Mouse (Mus musculus) MEL (cell line): ENCODE results near the gene Diaph2. TPM values are rescaled to one million over a fixed set of nuclear protein-coding genes. Genes with fewer than 3 reads are reported as not detected.
"Not testable (repeated sequence)": the region's sequence is repeated elsewhere in the genome, so short reads cannot be mapped to it uniquely, and the experiment has no call there.

Source experiments
- DNase-seq: peaks from one replicate; pipeline ENCODE4 v3.0.0; 2011; ENCODE audit warnings: low read depth, low spot score
- H3K27ac ChIP-seq: 2 replicates; pipeline ENCODE4 v1.5.1; 2012; ENCODE audit warnings: low read depth, mild to moderate bottlenecking, control low read depth, low read length, moderate library complexity; ENCODE audit not compliant: control insufficient read depth
- H3K27me3 ChIP-seq, 2 experiments: fragments of 150-350 bp in 1 of 2; sonication (generic) in 1 of 2; 2 replicates each; pipeline ENCODE4 v1.6.1; 2012; ENCODE audit warnings: low read length in 2 of 2, mild to moderate bottlenecking in 2 of 2, improper control_type of control experiment in 1 of 2, moderate library complexity in 1 of 2; ENCODE audit not compliant: insufficient read depth in 2 of 2, control insufficient read depth in 1 of 2
- H3K36me3 ChIP-seq, 2 experiments: 2 replicates each; pipeline ENCODE4 v1.6.1; 2012 to 2014; ENCODE audit warnings: low read length in 2 of 2, improper control_type of control experiment in 1 of 2, inconsistent platforms in 1 of 2, mild to moderate bottlenecking in 1 of 2; ENCODE audit not compliant: insufficient read depth in 2 of 2, control insufficient read depth in 1 of 2
- H3K4me1 ChIP-seq, 2 experiments: fragments of 150-350 bp in 1 of 2; sonication (generic) in 1 of 2; 2 replicates each; pipeline ENCODE4 v1.6.1; 2012; ENCODE audit warnings: low read length in 2 of 2, improper control_type of control experiment in 1 of 2, mild to moderate bottlenecking in 1 of 2; ENCODE audit not compliant: insufficient read depth in 2 of 2, control insufficient read depth in 1 of 2
- H3K4me3 ChIP-seq, 2 experiments: fragments of 150-350 bp in 1 of 2; sonication (generic) in 1 of 2; 2 replicates each; pipeline ENCODE4 v1.5.1; 2012; ENCODE audit warnings: low read depth in 2 of 2, low read length in 2 of 2, mild to moderate bottlenecking in 2 of 2, moderate library complexity in 2 of 2, control low read depth in 1 of 2, improper control_type of control experiment in 1 of 2; ENCODE audit not compliant: control insufficient read depth in 1 of 2, insufficient read depth in 1 of 2
- H3K79me2 ChIP-seq: 2 replicates; pipeline ENCODE4 v1.6.1; 2012; ENCODE audit warnings: mild to moderate bottlenecking, low read length, moderate library complexity; ENCODE audit not compliant: control insufficient read depth, poor library complexity, insufficient read depth
- H3K9ac ChIP-seq: 2 replicates; pipeline ENCODE4 v1.6.1; 2012; ENCODE audit warnings: low read depth, mild to moderate bottlenecking, control low read depth, low read length, moderate library complexity; ENCODE audit not compliant: control insufficient read depth, poor library complexity, severe bottlenecking
- H3K9me3 ChIP-seq: fragments of 150-350 bp; sonication (generic); replicated peaks from 2 replicates; pipeline ENCODE4 v1.6.1; 2012; ENCODE audit warnings: mild to moderate bottlenecking, low read length, improper control_type of control experiment, moderate library complexity; ENCODE audit not compliant: insufficient read depth
- CHD1 ChIP-seq: IDR thresholded peaks from 2 replicates; pipeline ENCODE4 v1.6.1; 2012; ENCODE audit warnings: low read depth, mild to moderate bottlenecking, inconsistent platforms, low read length, improper control_type of control experiment
- CHD2 ChIP-seq: IDR thresholded peaks from 2 replicates; pipeline ENCODE4 v1.6.1; 2011; ENCODE audit warnings: low read length, improper control_type of control experiment
- E2F4 ChIP-seq: IDR thresholded peaks from 2 replicates; pipeline ENCODE4 v1.6.1; 2011; ENCODE audit warnings: low read depth, low read length, improper control_type of control experiment, borderline replicate concordance
- ELF1 ChIP-seq: IDR thresholded peaks from 2 replicates; pipeline ENCODE4 v1.6.1; 2014; ENCODE audit warnings: low read depth, mild to moderate bottlenecking, inconsistent platforms, low read length, improper control_type of control experiment, moderate library complexity
- HCFC1 ChIP-seq: IDR thresholded peaks from 2 replicates; pipeline ENCODE4 v1.6.1; 2012; ENCODE audit warnings: low read depth, mild to moderate bottlenecking, inconsistent platforms, low read length, improper control_type of control experiment, moderate library complexity
- KAT2A ChIP-seq: conservative IDR thresholded peaks from 2 replicates; pipeline ENCODE4 v1.6.1; 2012; ENCODE audit warnings: low read depth, low read length, improper control_type of control experiment, inconsistent platforms
- MAX ChIP-seq: IDR thresholded peaks from 2 replicates; pipeline ENCODE4 v1.6.1; 2011; ENCODE audit warnings: low read length, improper control_type of control experiment
- MAZ ChIP-seq: IDR thresholded peaks from 2 replicates; pipeline ENCODE4 v1.6.1; 2012; ENCODE audit warnings: low read depth, mild to moderate bottlenecking, inconsistent platforms, low read length, improper control_type of control experiment
- MEF2A ChIP-seq: IDR thresholded peaks from 2 replicates; pipeline ENCODE4 v1.6.1; 2014; ENCODE audit warnings: low read depth, mild to moderate bottlenecking, inconsistent platforms, low read length, improper control_type of control experiment; ENCODE audit not compliant: poor library complexity, insufficient replicate concordance, severe bottlenecking; ENCODE audit errors: extremely low read depth
- MYC ChIP-seq: IDR thresholded peaks from 2 replicates; pipeline ENCODE4 v1.6.1; 2011; ENCODE audit warnings: low read depth, mild to moderate bottlenecking, low read length, improper control_type of control experiment, moderate library complexity
- POLR2A ChIP-seq, 2 experiments: IDR thresholded peaks; 2 replicates each; pipeline ENCODE4 v1.6.1; 2011 to 2012; ENCODE audit warnings: low read length in 2 of 2, mild to moderate bottlenecking in 2 of 2, control low read depth in 1 of 2, improper control_type of control experiment in 1 of 2, low read depth in 1 of 2, moderate library complexity in 1 of 2; ENCODE audit not compliant: control insufficient read depth in 1 of 2, insufficient read depth in 1 of 2, poor library complexity in 1 of 2
- SIN3A ChIP-seq: IDR thresholded peaks from 2 replicates; pipeline ENCODE4 v1.6.1; 2012; ENCODE audit warnings: low read length, improper control_type of control experiment, inconsistent platforms
- SMC3 ChIP-seq: IDR thresholded peaks from 2 replicates; pipeline ENCODE4 v1.6.1; 2011; ENCODE audit warnings: low read depth, low read length, improper control_type of control experiment
- TAL1 ChIP-seq: IDR thresholded peaks from 2 replicates; pipeline ENCODE4 v1.6.1; 2012; ENCODE audit warnings: mild to moderate bottlenecking, inconsistent platforms, low read length, moderate library complexity, mixed read lengths
- TCF12 ChIP-seq: IDR thresholded peaks from 2 replicates; pipeline ENCODE4 v1.6.1; 2014; ENCODE audit warnings: low read depth, mild to moderate bottlenecking, inconsistent platforms, low read length, improper control_type of control experiment, moderate library complexity
- USF1 ChIP-seq: IDR thresholded peaks from 2 replicates; pipeline ENCODE4 v1.6.1; 2014; ENCODE audit warnings: low read depth, mild to moderate bottlenecking, inconsistent platforms, low read length, improper control_type of control experiment, moderate library complexity
- USF2 ChIP-seq, 2 experiments: IDR thresholded peaks; 2 replicates each; pipeline ENCODE4 v1.6.1; 2011 to 2012; ENCODE audit warnings: improper control_type of control experiment in 2 of 2, low read length in 2 of 2, borderline replicate concordance in 1 of 2, inconsistent platforms in 1 of 2, low read depth in 1 of 2, mild to moderate bottlenecking in 1 of 2; ENCODE audit not compliant: insufficient read depth in 1 of 2
- ZMIZ1 ChIP-seq: IDR thresholded peaks from 2 replicates; pipeline ENCODE4 v1.6.1; 2012; ENCODE audit warnings: low read depth, mild to moderate bottlenecking, inconsistent platforms, low read length, improper control_type of control experiment, moderate library complexity
- ZNF384 ChIP-seq: IDR thresholded peaks from 2 replicates; pipeline ENCODE4 v1.6.1; 2012; ENCODE audit warnings: low read depth, mild to moderate bottlenecking, inconsistent platforms, low read length, improper control_type of control experiment
- polyA plus RNA-seq, 2 experiments: library from polyadenylated mRNA; stranded (reverse) in 1 of 2; unstranded in 1 of 2; fragments of >175 nt in 1 of 2; fragments of >200 nt in 1 of 2; gene quantifications; 2 replicates each; pipeline versions ENCODE4 v1.2.1 to v1.2.4; 2012; ENCODE audit warnings: low replicate concordance in 2 of 2, low read depth in 1 of 2; ENCODE audit not compliant: insufficient read length in 2 of 2, insufficient read depth in 1 of 2, missing spikeins in 1 of 2
- total RNA-seq: library from RNA; depleted of rRNA; stranded (reverse); fragments of 300-350 nt; gene quantifications from 2 replicates; pipeline ENCODE4 v1.2.3, GENCODE M21; 2012

Gene Diaph2
- total and polyA plus RNA-seq, 3 experiments, result 0.03 TPM; not detected in 2

DNA sequence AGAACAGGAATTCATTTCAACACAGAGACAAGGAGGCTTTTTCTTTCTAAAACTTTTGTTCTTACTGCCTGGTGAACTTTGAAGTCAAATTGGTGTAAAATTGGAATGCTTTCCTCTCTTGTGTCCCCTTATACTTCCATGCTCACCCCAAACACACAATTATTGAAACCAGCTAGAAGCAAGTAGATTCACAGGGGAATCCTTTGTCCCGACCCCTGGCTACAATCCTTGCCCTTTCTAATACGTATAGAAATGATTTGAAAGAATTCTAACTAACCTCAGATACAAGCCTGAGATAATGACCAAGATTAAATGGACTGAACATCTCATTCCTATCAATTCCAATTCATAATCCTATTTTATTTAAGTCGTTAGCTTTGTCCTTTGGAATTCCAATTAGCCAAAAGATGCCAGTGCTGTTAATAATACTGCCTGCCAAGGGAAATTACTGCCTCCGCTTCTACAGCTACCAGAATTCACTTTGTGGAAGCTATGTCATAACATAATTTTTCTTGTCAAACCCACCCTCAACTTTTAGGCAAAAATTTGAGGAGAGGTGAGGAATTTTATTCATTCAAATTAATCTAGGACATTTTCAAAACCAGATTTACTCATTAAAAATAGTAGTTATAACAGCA, 644.1 kb downstream of the Diaph2 start:
- H3K36me3 ChIP-seq, result no peaks in the 10 kb centered on the region
- no peak overlapping the region for H3K4me3 ChIP-seq
- no peak overlapping the region for H3K27ac ChIP-seq
- DNase-seq, result no peak
- no peaks in the 10 kb centered on the region for H3K79me2 ChIP-seq
- no peaks in the 10 kb centered on the region for H3K27me3 ChIP-seq
- H3K9me3 ChIP-seq, result no peaks in the 10 kb centered on the region
- H3K9ac ChIP-seq, result no peak overlapping the region
- no peak for TF ChIP-seq USF2 (IDR thresholded peaks at IDR 0.05; ENCODE audit: borderline replicate concordance in 1 of 2, insufficient read depth in 1 of 2, low read depth in 1 of 2, low read length in 2 of 2)
- no peaks in the 10 kb centered on the region for H3K4me1 ChIP-seq

DNA sequence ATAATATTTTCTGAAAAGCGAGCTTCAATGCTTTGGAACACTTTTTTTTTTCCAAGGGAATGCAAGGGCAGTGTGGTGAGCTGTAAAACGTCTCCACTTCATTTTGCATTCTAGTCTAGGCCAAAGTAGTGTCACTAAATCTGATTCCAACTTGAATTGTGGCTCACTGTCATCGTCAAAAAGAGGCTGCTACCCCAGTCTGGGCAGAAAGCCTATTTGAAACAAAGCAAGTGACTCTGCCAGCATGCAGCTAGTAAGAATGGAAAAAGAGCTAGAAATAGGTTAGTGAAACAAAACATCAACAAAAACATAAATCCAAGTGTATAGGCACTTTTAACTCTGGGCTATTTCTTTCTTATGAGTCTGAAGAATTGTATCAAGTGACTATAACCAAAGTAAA, 653.7 kb downstream of the Diaph2 start:
- Histone ChIP-seq H3K27ac (no peak overlapping the region), H3K4me3 (no peak overlapping the region), H3K9me3 (no peaks in the 10 kb centered on the region), H3K9ac (no peak overlapping the region), H3K27me3 (no peaks in the 10 kb centered on the region), H3K36me3 (no peaks in the 10 kb centered on the region), H3K4me1 (peaks cover 0 to 3% of the 10 kb centered on the region in 2 experiments; a peak in 2 of 4 replicates), H3K79me2 (no peaks in the 10 kb centered on the region)
- no peak for TF ChIP-seq POLR2A (IDR thresholded peaks at IDR 0.05; ENCODE audit: control insufficient read depth in 1 of 2, insufficient read depth in 1 of 2, low read depth in 1 of 2, low read length in 2 of 2, poor library complexity in 1 of 2)
- no peak for TF ChIP-seq HCFC1
- TF ChIP-seq SIN3A, result no peak
- no peak for TF ChIP-seq ZMIZ1
- no peak for TF ChIP-seq ELF1
- no peak for TF ChIP-seq SMC3
- no peak for TF ChIP-seq E2F4
- TF ChIP-seq CHD1, result no peak
- TF ChIP-seq TAL1, result no peak
- TF ChIP-seq MAZ, result no peak
- TF ChIP-seq ZNF384, result no peak
- no peak for TF ChIP-seq CHD2
- TF ChIP-seq MYC, result no peak
- TF ChIP-seq MAX, result no peak
- no peak for TF ChIP-seq MEF2A
- no peak for TF ChIP-seq KAT2A
- TF ChIP-seq TCF12, result no peak
- no peak for TF ChIP-seq USF1
- no peak for DNase-seq

DNA sequence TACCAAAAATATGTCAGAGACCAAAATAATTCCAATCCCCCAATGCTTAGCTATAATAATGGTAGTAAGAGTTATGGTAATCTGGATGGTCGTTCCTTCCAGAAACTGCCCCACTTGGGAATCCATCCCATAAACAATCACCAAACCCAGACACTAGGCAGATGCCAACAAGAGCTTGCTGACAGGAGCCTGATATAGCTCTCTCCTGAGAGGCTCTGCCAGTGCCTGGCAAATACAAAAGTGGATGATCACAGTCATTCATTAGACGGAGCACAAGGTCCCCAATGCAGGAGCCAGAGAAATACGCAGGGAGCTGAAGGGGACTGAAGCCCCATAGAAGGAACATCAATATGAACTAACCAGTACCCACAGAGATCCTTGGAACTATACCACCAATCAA, 657.9 kb downstream of the Diaph2 start:
- H3K36me3 ChIP-seq, H3K4me1 ChIP-seq, H3K27ac ChIP-seq, H3K4me3 ChIP-seq, H3K79me2 ChIP-seq, H3K27me3 ChIP-seq, H3K9ac ChIP-seq, DNase-seq, H3K9me3 ChIP-seq: not testable (repeated sequence)
